Mouse (Mus musculus): Measurements from ENCODE around the gene Spef1.
"Not testable (repeated sequence)": the region's sequence is repeated elsewhere in the genome, so short reads cannot be mapped to it uniquely, and the experiment has no call there.

Gene Spef1

GRCm38 (mm10) chr2:131186771-131187601 is at the start of gene Spef1, which contains the start of gene Cdc25b:
Spef1 (minus strand) TSS chr2:131187282.
Cdc25b (plus strand) TSS chr2:131186949.
- DNase-seq (ENCODE audit: low read depth, low spot score) = peak; percentile 87

- no peak for DNase-seq (ENCODE audit: low read depth, low spot score)
Observed at GRCm38 (mm10) chr2:131234970-131235635, 48.0 kb upstream of the Spef1 start.

- DNase-seq (ENCODE audit: low read depth, low spot score) = no peak
Observed at GRCm38 (mm10) chr2:131234127-131234650, 47.1 kb upstream of the Spef1 start.

GRCm38 (mm10) chr2:131233307-131234126 is 46.4 kb upstream of the Spef1 start, which contains the start of gene Mavs:
Mavs (plus strand) TSS chr2:131234063.
- DNase-seq (ENCODE audit: low read depth, low spot score) = peak; percentile 96

- no peak for DNase-seq (ENCODE audit: low read depth, low spot score)
Observed at GRCm38 (mm10) chr2:131232558-131232957, 45.5 kb upstream of the Spef1 start.

- DNase-seq (ENCODE audit: low read depth, low spot score) = no peak
Observed at GRCm38 (mm10) chr2:131227243-131227642, 40.2 kb upstream of the Spef1 start.

- not testable (repeated sequence) for DNase-seq (ENCODE audit: low read depth, low spot score)
Observed at GRCm38 (mm10) chr2:131226669-131227068, 39.6 kb upstream of the Spef1 start.

- DNase-seq (ENCODE audit: low read depth, low spot score) = no peak
Observed at GRCm38 (mm10) chr2:131225178-131225577, 38.1 kb upstream of the Spef1 start.

GRCm38 (mm10) chr2:131223569-131223968 is 36.5 kb upstream of the Spef1 start:
- DNase-seq (ENCODE audit: low read depth, low spot score) = no peak

GRCm38 (mm10) chr2:131222562-131222961 is 35.5 kb upstream of the Spef1 start:
- DNase-seq (ENCODE audit: low read depth, low spot score) = no peak

GRCm38 (mm10) chr2:131221853-131222515 is 34.9 kb upstream of the Spef1 start:
- DNase-seq (ENCODE audit: low read depth, low spot score) = no peak

GRCm38 (mm10) chr2:131220030-131220429 is 32.9 kb upstream of the Spef1 start:
- no peak for DNase-seq (ENCODE audit: low read depth, low spot score)

GRCm38 (mm10) chr2:131215941-131216858 is 29.1 kb upstream of the Spef1 start:
- no peak for DNase-seq (ENCODE audit: low read depth, low spot score)

GRCm38 (mm10) chr2:131213773-131214172 is 26.7 kb upstream of the Spef1 start:
- DNase-seq (ENCODE audit: low read depth, low spot score) = no peak

GRCm38 (mm10) chr2:131211026-131211615 is 24.0 kb upstream of the Spef1 start:
- DNase-seq (ENCODE audit: low read depth, low spot score) = no peak

GRCm38 (mm10) chr2:131209969-131210792 is 23.1 kb upstream of the Spef1 start:
- peak; percentile 97 for DNase-seq (ENCODE audit: low read depth, low spot score)

- DNase-seq (ENCODE audit: low read depth, low spot score) = no peak
Observed at GRCm38 (mm10) chr2:131209125-131209795, 22.2 kb upstream of the Spef1 start.

GRCm38 (mm10) chr2:131208356-131208755 is 21.3 kb upstream of the Spef1 start:
- DNase-seq (ENCODE audit: low read depth, low spot score) = no peak
